Mouse (Mus musculus): ENCODE data around the gene Fam221a.

Fam221a gene

DNA sequence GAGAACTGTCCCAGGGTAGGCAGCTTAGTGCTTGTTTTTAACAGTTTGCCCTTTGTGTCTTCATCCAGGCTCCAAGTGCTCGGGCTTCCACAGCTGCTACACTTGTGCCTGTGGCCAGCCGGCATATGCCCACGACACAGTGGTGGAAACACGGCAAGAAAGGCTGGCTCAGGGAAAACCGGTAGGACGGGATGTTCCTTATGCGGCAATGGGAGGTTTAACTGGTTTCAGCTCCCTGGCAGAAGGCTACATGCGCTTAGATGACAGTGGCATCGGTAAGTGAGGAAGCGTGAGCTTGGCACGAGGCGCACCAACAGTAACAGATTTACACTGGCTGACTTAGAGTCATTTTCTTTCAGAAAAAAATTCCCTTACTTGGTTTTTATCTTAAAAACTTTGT is 10.8 kb downstream of the Fam221a start:
- CTCF ChIA-PET, result no interaction called here

DNA sequence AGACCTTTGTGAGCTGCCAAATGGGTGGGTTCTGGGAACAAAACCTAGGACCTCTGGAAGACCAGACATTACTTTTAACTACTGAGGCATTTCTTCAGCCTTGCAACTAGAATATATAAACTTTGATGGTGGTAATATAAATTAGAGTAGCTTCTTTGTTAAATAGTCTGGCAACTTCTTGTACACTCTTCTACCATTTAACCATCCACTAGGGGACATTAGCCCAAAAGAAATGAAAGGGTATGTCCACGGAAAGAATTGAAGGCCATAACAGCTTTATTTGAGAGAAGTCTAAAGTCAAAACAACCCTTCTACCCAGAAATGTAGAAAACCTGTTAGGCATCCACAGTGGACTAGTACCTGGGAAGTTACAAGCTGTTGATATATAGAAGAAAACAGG is 26.7 kb downstream of the Fam221a start:
- CTCF ChIA-PET, result no interaction called here

DNA sequence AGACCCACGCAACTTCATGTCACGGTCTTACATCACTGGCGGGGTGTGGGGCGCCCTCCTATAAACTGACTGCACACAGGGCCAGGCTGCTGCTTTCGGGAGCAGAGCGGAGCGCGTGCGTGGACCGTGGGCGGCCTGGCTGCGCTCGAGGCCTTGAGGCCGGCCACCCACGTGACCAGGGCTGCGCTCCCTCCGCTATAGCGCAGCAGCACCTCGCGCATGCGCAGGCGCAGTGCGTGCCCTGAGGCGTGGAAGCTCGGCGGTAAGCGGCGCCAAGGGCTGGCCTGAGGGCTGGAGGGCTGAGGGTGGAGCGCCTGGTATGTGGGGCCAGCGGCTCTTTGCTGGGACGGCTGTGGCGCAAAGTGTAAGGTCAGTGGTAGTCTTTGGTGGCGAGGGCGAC is 27.8 kb downstream of the Fam221a start, which contains the start of gene Stk31:
Gene Stk31, plus strand, starts transcription at position 289 of the 400 bp plus-strand sequence.
- CTCF ChIA-PET, result no interaction called here

DNA sequence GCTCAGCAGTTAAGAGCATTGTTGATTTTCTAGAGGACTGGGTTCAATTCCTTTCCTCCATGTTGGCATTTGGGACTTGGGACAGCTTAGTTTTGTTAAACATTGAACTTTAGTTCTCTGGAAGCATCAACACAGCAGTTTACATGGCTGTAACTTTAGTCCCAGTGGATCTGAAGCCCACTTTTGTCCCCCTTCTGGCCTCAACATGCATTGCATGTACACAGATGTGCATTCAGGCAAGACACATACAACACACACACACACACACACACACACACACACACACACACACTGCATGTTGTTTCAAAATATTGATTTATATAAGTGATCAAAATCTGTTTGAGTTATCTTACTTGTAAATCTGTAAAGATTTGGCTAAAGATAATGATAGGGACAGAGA is 29.9 kb downstream of the Fam221a start:
- CTCF ChIA-PET, result interaction anchor here (0.7 kb wide), 1 partner anchor 139 kb away, joined by 10 read pairs; no protein-coding TSS in a partner anchor

DNA sequence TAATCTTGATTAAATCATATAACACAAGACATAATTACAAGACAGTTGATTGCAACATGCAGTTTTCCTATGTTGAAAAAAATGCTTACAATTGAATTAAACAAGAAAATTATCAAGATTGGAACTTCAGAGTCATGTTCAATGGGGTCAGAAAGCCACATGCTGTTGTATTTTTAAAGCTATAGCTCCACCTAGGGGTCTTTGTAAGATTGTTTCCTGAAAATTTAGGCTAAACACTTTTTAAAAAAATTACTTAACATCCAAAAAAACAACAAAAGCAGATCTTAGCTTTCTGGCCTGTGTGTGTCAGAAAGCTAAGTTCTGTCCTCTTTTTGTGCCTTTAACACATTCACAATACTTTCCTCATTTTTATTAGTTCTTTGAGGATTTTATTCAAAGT is 30.8 kb downstream of the Fam221a start:
- CTCF ChIA-PET, result no interaction called here

DNA sequence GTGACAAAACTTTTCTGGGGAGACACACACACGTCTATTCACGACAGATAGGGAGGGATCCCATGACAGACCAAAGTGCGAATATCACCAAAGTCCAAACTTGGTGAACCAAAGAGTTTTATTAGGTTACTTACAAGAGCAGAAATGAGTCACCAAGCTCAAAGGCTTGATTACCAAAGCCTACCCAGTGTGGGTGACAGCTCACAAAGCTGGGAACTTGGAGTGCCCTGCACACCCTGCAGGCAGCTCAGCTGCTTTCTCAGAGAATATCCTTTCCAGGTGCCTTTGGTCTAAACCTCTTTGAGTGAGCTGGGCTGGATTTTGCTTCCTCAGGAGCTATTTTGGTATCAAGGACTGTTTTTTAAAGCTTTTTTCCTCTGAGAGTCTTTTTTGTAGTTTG is 43.3 kb downstream of the Fam221a start:
- CTCF ChIA-PET, result no interaction called here

DNA sequence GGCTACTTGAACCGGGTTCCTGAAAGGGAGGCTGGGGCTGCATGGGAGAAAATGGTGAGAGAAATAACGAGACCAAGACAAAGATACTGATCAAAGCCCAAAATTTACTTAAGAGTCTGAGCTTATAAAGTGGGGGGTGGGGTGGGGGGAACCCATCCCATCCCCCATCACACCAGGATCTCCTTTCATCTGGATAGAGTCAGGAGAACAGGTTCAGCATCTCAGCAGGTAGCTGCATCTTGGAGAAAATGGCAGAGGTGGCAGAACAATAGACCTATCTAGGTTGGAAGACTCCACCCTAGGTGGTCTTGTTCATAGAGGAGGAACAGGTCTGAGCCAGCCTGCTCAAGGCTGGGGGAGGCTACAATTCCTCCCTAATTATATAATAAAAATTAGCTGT is 45.4 kb downstream of the Fam221a start:
- CTCF ChIA-PET, result interaction anchor here (0.6 kb wide), 1 partner anchor 299 kb away, joined by 3 read pairs; no protein-coding TSS in a partner anchor

DNA sequence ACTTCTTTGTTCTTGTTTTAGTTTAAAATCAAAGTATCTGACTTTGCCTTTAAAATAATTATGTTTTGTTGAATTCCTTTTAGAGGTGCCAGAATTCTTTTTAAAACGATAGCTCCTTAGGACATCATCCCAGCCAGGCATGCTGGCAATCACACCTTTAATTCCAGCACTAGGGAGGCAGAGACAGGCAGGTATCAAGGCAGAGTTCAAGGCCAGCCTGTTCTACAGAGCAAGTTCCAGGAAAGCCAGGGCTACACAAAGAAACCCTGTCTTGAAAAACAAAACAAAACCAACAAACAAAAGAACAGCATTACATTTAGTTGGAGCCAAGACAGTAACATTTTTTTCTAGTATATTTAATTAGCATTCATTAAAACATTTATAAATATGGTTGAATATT is 48.4 kb downstream of the Fam221a start:
- CTCF ChIA-PET, result no interaction called here

DNA sequence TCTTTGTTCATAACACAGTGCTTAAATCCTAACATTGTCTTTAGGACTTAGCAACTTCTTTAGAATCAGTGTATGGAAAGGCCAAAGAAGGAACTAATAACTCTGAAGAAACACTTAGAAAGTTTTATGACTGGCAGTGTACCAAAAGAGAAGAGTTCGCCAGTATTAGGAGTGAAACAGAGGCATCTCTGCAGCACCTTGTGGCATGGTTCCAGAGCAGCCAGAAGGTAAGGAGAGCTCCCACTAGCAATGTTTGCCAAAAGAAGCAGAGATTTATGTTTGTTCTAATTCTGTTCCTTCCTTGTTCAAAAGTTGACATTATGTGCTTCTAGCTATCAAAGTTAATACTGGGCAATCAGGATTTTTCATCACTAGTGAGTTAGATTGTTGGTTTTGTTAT is 69.8 kb downstream of the Fam221a start:
- CTCF ChIA-PET, result no interaction called here
